Mouse (Mus musculus) embryonic fibroblast, embryonic 13.5 days (primary cell): Measurements from ENCODE around the gene Anxa4.

Experiments
- CTCF ChIP-seq: IDR thresholded peaks from 2 replicates; pipeline ENCODE4 v1.5.1; 2011; ENCODE audit warnings: mild to moderate bottlenecking, control low read depth, low read length, moderate library complexity, borderline replicate concordance; ENCODE audit not compliant: insufficient read depth
- POLR2A ChIP-seq: IDR thresholded peaks from 2 replicates; pipeline ENCODE4 v1.6.1; 2011; ENCODE audit warnings: low read depth, mild to moderate bottlenecking, control low read depth, low read length, moderate library complexity

DNA sequence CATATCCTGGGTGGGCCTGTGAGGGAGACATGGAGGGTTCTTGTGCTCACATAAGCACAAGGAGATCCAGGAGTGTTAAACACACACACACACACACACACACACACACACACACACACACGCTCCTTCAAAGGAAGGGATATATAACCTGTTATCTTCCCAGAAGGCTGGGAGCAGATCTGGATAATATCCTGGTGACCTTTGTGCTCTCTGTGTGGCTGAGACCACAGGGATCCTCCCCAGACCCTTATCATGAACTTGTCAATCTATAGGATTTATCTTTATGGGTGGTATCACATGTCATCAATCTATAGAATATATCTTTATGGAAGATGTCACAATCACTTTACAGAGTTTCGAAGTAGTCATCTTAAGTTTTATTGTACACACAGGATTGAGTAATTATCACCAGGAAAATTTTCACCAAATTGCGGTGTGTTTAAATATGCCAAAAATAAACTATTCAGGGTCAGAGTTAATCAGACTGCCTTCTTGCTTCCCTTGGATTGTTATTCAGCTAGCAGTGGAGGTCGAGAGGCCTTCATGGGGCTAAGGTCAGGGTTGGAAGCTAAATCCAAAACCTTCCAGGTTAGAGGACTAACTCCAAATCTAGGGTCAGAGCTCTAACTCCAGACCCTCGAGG lies 40.4 kb downstream of the Anxa4 start:
- TF ChIP-seq CTCF, result no peak
- no peak for TF ChIP-seq POLR2A
